Mouse (Mus musculus): ENCODE data around the gene Psip1. TPM values are rescaled to one million over a fixed set of nuclear protein-coding genes. Genes with fewer than 3 reads are reported as not detected.
"Not testable (repeated sequence)": the region's sequence is repeated elsewhere in the genome, so short reads cannot be mapped to it uniquely, and the experiment has no call there.

The Psip1 gene
- total and polyA plus RNA-seq, 2 experiments from 2014 or later = 151 to 284 TPM

- Histone ChIP-seq H3K4me1 (ENCODE audit: insufficient read depth, low read length) (no peaks in the 10 kb centered on the region), H3K36me3 (ENCODE audit: insufficient read depth, low read length) (no peaks in the 10 kb centered on the region), H3K27me3 (ENCODE audit: insufficient read depth, low read length) (no peaks in the 10 kb centered on the region), H3K27ac (no peak overlapping the region), H3K9ac (replicated peaks; ENCODE audit: low read length) (no peak overlapping the region), H3K9me3 (ENCODE audit: low read length) (no peaks in the 10 kb centered on the region), H3K4me2 (ENCODE audit: low read depth, low read length) (no peak overlapping the region), H3K4me3 (ENCODE audit: low read length) (no peak overlapping the region)
- TF ChIP-seq CTCF (IDR thresholded peaks at IDR 0.05; ENCODE audit: low read depth) = no peak
- ATAC-seq = no peak
- DNase-seq (ENCODE audit: low spot score) = no peak
Measured at GRCm38 (mm10) chr4:83519807-83520206, 33.5 kb upstream of the Psip1 start.

GRCm38 (mm10) chr4:83519148-83519547, 32.9 kb upstream of the Psip1 start:
- Histone ChIP-seq H3K4me3 (ENCODE audit: low read length) (no peak overlapping the region), H3K9ac (replicated peaks; ENCODE audit: low read length) (no peak overlapping the region), H3K4me1 (ENCODE audit: insufficient read depth, low read length) (no peaks in the 10 kb centered on the region), H3K27ac (no peak overlapping the region), H3K27me3 (ENCODE audit: insufficient read depth, low read length) (no peaks in the 10 kb centered on the region), H3K4me2 (ENCODE audit: low read depth, low read length) (no peak overlapping the region), H3K9me3 (ENCODE audit: low read length) (no peaks in the 10 kb centered on the region), H3K36me3 (ENCODE audit: insufficient read depth, low read length) (no peaks in the 10 kb centered on the region)
- ATAC-seq (no peak), DNase-seq (ENCODE audit: low spot score) (no peak)
- TF ChIP-seq CTCF (IDR thresholded peaks at IDR 0.05; ENCODE audit: low read depth) = no peak
- WGBS = 51% methylated on average over 2 of the region's 2 CpGs

GRCm38 (mm10) chr4:83516144-83516543, 29.9 kb upstream of the Psip1 start:
- not testable (repeated sequence) for H3K9me3 ChIP-seq (ENCODE audit: low read length); H3K4me1 ChIP-seq (ENCODE audit: insufficient read depth, low read length); ATAC-seq; H3K27ac ChIP-seq; DNase-seq (ENCODE audit: low spot score); H3K4me3 ChIP-seq (ENCODE audit: low read length); H3K36me3 ChIP-seq (ENCODE audit: insufficient read depth, low read length); H3K27me3 ChIP-seq (ENCODE audit: insufficient read depth, low read length); H3K9ac ChIP-seq (replicated peaks; ENCODE audit: low read length); H3K4me2 ChIP-seq (ENCODE audit: low read depth, low read length)
- 90% methylated on average over 5 of the region's 6 CpGs for whole genome bisulfite sequencing

- no peak overlapping the region for H3K4me2 ChIP-seq (ENCODE audit: low read depth, low read length)
- H3K4me1 ChIP-seq (ENCODE audit: insufficient read depth, low read length) = no peaks in the 10 kb centered on the region
- 0 out of 2 replicates have a peak, but pooled peaks have one; percentile 40 for ATAC-seq
- peak; percentile 66 for DNase-seq (ENCODE audit: low spot score)
- no peaks in the 10 kb centered on the region for H3K9me3 ChIP-seq (ENCODE audit: low read length)
- no peak overlapping the region for H3K27ac ChIP-seq
- WGBS = 77% methylated on average over 10 of the region's 10 CpGs
- peak; percentile 76 for TF ChIP-seq CTCF (IDR thresholded peaks at IDR 0.05; ENCODE audit: low read depth)
- H3K36me3 ChIP-seq (ENCODE audit: insufficient read depth, low read length) = no peaks in the 10 kb centered on the region
- H3K9ac ChIP-seq (replicated peaks; ENCODE audit: low read length) = no peak overlapping the region
- no peaks in the 10 kb centered on the region for H3K27me3 ChIP-seq (ENCODE audit: insufficient read depth, low read length)
- H3K4me3 ChIP-seq (ENCODE audit: low read length) = no peak overlapping the region
Measured at GRCm38 (mm10) chr4:83514976-83515669, 28.9 kb upstream of the Psip1 start.

- H3K27me3 ChIP-seq (ENCODE audit: insufficient read depth, low read length) = no peaks in the 10 kb centered on the region
- ATAC-seq (no peak), DNase-seq (ENCODE audit: low spot score) (no peak)
- no peak overlapping the region for H3K4me2 ChIP-seq (ENCODE audit: low read depth, low read length)
- TF ChIP-seq CTCF (IDR thresholded peaks at IDR 0.05; ENCODE audit: low read depth) = no peak
- H3K36me3 ChIP-seq (ENCODE audit: insufficient read depth, low read length) = no peaks in the 10 kb centered on the region
- H3K27ac ChIP-seq = no peak overlapping the region
- no peak overlapping the region for H3K4me3 ChIP-seq (ENCODE audit: low read length)
- H3K4me1 ChIP-seq (ENCODE audit: insufficient read depth, low read length) = no peaks in the 10 kb centered on the region
- no peaks in the 10 kb centered on the region for H3K9me3 ChIP-seq (ENCODE audit: low read length)
- 84% methylated on average over 1 of the region's 1 CpGs for WGBS
- H3K9ac ChIP-seq (replicated peaks; ENCODE audit: low read length) = no peak overlapping the region
Measured at GRCm38 (mm10) chr4:83514183-83514582, 27.9 kb upstream of the Psip1 start.

GRCm38 (mm10) chr4:83512644-83513043, 26.4 kb upstream of the Psip1 start:
- ATAC-seq (no peak), DNase-seq (ENCODE audit: low spot score) (no peak)
- 76% methylated on average over 2 of the region's 2 CpGs for WGBS
- no peak for TF ChIP-seq CTCF (IDR thresholded peaks at IDR 0.05; ENCODE audit: low read depth)
- no peak overlapping the region for H3K27ac ChIP-seq
- no peak overlapping the region for H3K4me3 ChIP-seq (ENCODE audit: low read length)
- H3K9me3 ChIP-seq (ENCODE audit: low read length) = no peaks in the 10 kb centered on the region
- H3K27me3 ChIP-seq (ENCODE audit: insufficient read depth, low read length) = no peaks in the 10 kb centered on the region
- H3K9ac ChIP-seq (replicated peaks; ENCODE audit: low read length) = no peak overlapping the region
- no peak overlapping the region for H3K4me2 ChIP-seq (ENCODE audit: low read depth, low read length)
- no peaks in the 10 kb centered on the region for H3K4me1 ChIP-seq (ENCODE audit: insufficient read depth, low read length)
- H3K36me3 ChIP-seq (ENCODE audit: insufficient read depth, low read length) = no peaks in the 10 kb centered on the region

GRCm38 (mm10) chr4:83512217-83512616, 26.0 kb upstream of the Psip1 start:
- ATAC-seq (no peak), DNase-seq (ENCODE audit: low spot score) (no peak)
- no peak for TF ChIP-seq CTCF (IDR thresholded peaks at IDR 0.05; ENCODE audit: low read depth)
- Histone ChIP-seq H3K27ac (no peak overlapping the region), H3K9me3 (ENCODE audit: low read length) (no peaks in the 10 kb centered on the region), H3K4me1 (ENCODE audit: insufficient read depth, low read length) (no peaks in the 10 kb centered on the region), H3K9ac (replicated peaks; ENCODE audit: low read length) (no peak overlapping the region), H3K4me2 (ENCODE audit: low read depth, low read length) (no peak overlapping the region), H3K36me3 (ENCODE audit: insufficient read depth, low read length) (no peaks in the 10 kb centered on the region), H3K27me3 (ENCODE audit: insufficient read depth, low read length) (no peaks in the 10 kb centered on the region), H3K4me3 (ENCODE audit: low read length) (no peak overlapping the region)
- 83% methylated on average over 3 of the region's 3 CpGs for WGBS

Data from hindbrain, postnatal 0 days (tissue).